Mouse (Mus musculus): ENCODE measurements around the gene Chpf. TPM values are rescaled to one million over a fixed set of nuclear protein-coding genes. Genes with fewer than 3 reads are reported as not detected.

The Chpf gene
- polyA plus RNA-seq, 1 experiment: 31.6 TPM

DNA sequence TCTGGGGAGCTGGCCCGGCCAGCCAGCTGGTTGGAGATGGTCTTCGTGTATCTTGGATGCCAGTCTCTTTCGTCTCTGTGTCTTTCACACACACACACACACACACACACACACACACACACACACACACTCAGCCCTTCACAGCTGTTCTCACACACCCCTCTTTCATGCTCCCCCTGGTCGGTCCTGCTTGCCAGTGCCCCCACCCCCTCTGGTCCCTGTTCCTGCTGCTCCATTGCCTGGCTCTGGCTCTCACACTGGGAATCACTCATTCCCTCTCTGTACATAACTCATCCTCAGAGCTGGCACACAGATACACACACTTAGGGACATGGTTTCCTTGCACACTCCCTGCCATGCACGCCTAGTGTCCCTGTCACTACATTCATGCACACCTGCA is 27.2 kb downstream of the Chpf start:
- WGBS: 77% methylated on average over 5 of the region's 5 CpGs
- no peak for TF ChIP-seq POLR2A (IDR thresholded peaks at IDR 0.05; ENCODE audit: low read depth, low read length)
- TF ChIP-seq CTCF (conservative IDR thresholded peaks at IDR 0.05; ENCODE audit: insufficient read depth, insufficient read length, low read depth, low read length): no peak
- Histone ChIP-seq H3K36me3 (ENCODE audit: control insufficient read depth, insufficient read depth, low read length) (no peaks in the 10 kb centered on the region), H3K27ac (ENCODE audit: insufficient read depth, low read depth, low read length) (no peak overlapping the region), H3K4me3 (ENCODE audit: insufficient read depth, low read depth, low read length) (no peak overlapping the region), H3K27me3 (replicated peaks; ENCODE audit: control insufficient read depth, insufficient read depth, low read length) (no peaks in the 10 kb centered on the region; the same call in none of the 2 replicates), H3K4me1 (ENCODE audit: control insufficient read depth, insufficient read depth, low read length) (no peaks in the 10 kb centered on the region)
- DNase-seq: no peak

DNA sequence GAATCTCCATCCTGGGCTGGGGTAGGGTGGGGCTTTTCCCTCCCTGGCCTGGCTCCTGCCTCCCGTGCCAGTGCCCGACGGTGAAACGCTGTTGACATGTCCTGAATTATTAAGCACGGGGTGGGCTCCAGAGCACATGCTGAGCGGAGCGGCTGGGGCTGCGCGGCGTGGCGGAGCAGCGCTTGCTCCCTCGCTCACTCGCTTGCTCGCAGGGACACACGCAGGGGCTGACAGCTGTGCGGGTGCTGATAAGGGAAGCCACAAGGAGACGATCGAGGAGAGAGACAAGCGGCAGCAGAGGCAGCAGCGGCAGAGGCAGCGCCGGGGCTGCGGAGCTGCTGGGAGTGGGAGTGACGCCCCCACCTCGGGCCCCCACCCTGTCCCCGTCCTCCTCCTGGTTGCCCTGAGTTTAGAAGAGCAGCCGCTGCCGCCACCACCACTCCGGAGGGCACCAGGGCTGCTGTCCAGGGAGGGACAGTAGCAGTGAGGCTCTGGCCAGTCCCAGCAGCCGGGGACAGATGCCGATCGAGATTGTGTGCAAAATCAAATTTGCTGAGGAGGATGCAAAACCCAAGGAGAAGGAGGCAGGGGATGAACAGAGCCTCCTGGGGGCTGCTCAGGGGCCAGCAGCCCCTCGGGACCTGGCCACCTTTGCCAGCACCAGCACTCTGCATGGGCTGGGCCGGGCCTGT is 28.6 kb downstream of the Chpf start, which contains the start of gene Asic4:
Asic4 (plus strand) TSS at position 123 of the 692 bp plus-strand sequence.
- Histone ChIP-seq H3K36me3 (ENCODE audit: control insufficient read depth, insufficient read depth, low read length) (no peaks in the 10 kb centered on the region), H3K27ac (ENCODE audit: insufficient read depth, low read depth, low read length) (no peak within 1 kb of the TSS), H3K4me1 (ENCODE audit: control insufficient read depth, insufficient read depth, low read length) (no peaks in the 10 kb centered on the region), H3K4me3 (ENCODE audit: insufficient read depth, low read depth, low read length) (no peak within 1 kb of the TSS), H3K27me3 (replicated peaks; ENCODE audit: control insufficient read depth, insufficient read depth, low read length) (peaks cover 2% of the 10 kb centered on the region; the same call in 1 of the 2 replicates)
- DNase-seq: no peak
- no peak for TF ChIP-seq POLR2A (IDR thresholded peaks at IDR 0.05; ENCODE audit: low read depth, low read length)
- WGBS: 10% methylated on average over 35 of the region's 35 CpGs

DNA sequence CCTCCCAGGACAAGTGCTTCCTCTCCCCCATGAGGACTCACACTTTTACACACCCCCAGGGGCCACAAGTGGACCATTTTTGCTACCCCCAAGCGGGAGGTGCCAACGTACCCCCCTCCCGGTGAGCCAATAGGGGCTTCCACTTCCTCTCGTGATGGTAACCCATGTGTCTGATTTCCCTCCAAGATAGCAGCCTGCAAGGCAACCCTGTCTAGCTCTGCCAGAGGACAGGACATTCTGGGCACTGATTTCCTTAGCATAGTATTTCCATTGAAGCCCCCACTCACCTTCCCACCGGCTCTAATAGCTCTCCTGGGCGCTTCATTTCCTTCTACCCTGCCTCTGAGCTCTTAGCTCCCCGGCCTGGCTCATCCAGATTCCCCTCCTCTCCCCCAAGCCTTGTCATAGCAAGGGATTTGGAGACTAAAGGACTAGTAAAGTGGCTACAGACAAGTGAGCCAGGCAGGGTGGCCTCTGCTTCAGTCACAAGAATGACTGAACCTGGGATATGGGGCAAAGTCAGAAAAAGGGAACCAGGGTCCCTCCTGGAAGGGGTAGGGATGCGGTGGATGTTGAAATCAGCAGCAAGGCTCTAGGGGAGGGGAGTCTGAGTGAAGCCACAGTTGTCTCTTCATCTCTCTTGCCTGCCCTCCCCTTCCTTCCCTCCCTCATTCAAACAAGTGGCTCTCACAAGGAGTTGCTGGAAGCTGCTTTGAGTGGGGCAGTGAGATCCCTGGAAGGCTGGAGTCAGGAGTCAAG is 29.6 kb downstream of the Chpf start:
- TF ChIP-seq CTCF (conservative IDR thresholded peaks at IDR 0.05; ENCODE audit: insufficient read depth, insufficient read length, low read depth, low read length) (no peak), POLR2A (IDR thresholded peaks at IDR 0.05; ENCODE audit: low read depth, low read length) (no peak)
- DNase-seq: no peak
- Histone ChIP-seq H3K27me3 (replicated peaks; ENCODE audit: control insufficient read depth, insufficient read depth, low read length) (peaks cover 2% of the 10 kb centered on the region; the same call in 1 of the 2 replicates), H3K36me3 (ENCODE audit: control insufficient read depth, insufficient read depth, low read length) (no peaks in the 10 kb centered on the region), H3K27ac (ENCODE audit: insufficient read depth, low read depth, low read length) (no peak overlapping the region), H3K4me1 (ENCODE audit: control insufficient read depth, insufficient read depth, low read length) (no peaks in the 10 kb centered on the region), H3K4me3 (ENCODE audit: insufficient read depth, low read depth, low read length) (no peak overlapping the region)
- 29% methylated on average over 8 of the region's 8 CpGs for WGBS

DNA sequence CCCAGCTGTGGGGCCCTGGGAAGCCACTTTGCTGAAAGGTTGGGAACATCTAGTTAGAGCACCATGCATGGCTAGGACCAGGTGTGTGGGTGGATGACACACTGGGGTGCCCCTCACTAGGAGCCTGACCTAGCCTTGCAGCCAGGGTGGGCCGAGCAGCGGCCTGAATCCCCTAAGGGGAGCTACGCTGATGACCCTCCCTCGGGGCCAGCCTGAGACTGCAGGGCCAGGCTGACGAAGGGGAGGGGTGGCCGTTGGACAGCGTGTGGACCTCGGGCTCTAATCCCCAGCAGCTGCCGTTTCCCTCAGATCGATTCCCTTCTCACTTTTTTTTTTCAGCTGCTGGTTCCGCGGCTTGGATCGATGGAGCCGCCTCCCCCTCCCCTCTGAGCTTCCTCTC is 30.2 kb downstream of the Chpf start:
- no peak for DNase-seq
- 13% methylated on average over 14 of the region's 14 CpGs for WGBS
- no peak overlapping the region for H3K4me3 ChIP-seq (ENCODE audit: insufficient read depth, low read depth, low read length)
- H3K36me3 ChIP-seq (ENCODE audit: control insufficient read depth, insufficient read depth, low read length): no peaks in the 10 kb centered on the region
- H3K27me3 ChIP-seq (replicated peaks; ENCODE audit: control insufficient read depth, insufficient read depth, low read length): peaks cover 2% of the 10 kb centered on the region; the same call in 1 of the 2 replicates
- H3K27ac ChIP-seq (ENCODE audit: insufficient read depth, low read depth, low read length): no peak overlapping the region
- TF ChIP-seq CTCF (conservative IDR thresholded peaks at IDR 0.05; ENCODE audit: insufficient read depth, insufficient read length, low read depth, low read length): no peak
- no peak for TF ChIP-seq POLR2A (IDR thresholded peaks at IDR 0.05; ENCODE audit: low read depth, low read length)
- H3K4me1 ChIP-seq (ENCODE audit: control insufficient read depth, insufficient read depth, low read length): no peaks in the 10 kb centered on the region

DNA sequence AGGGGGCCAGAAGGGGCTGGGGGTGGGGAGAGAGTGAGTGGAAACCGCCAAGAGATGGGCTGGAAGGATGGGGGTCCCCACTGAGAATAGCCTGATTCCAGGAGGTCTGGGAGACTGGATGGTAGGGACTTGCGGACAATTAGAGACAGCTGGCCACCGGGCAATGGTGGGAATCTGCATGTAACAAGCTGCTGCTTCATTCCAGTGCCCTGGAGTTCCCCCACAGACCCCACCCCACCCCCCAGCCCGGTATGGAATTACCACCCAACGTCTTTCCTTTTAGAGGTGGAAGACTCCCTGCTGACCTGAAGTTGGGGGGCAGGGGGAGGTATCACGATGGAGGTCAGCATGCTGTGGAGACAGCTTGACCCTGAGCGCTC is 31.1 kb downstream of the Chpf start:
- no peak for DNase-seq
- no peak overlapping the region for H3K27ac ChIP-seq (ENCODE audit: insufficient read depth, low read depth, low read length)
- H3K27me3 ChIP-seq (replicated peaks; ENCODE audit: control insufficient read depth, insufficient read depth, low read length): peaks cover 2% of the 10 kb centered on the region; the same call in 1 of the 2 replicates
- no peak for TF ChIP-seq POLR2A (IDR thresholded peaks at IDR 0.05; ENCODE audit: low read depth, low read length)
- TF ChIP-seq CTCF (conservative IDR thresholded peaks at IDR 0.05; ENCODE audit: insufficient read depth, insufficient read length, low read depth, low read length): no peak
- H3K36me3 ChIP-seq (ENCODE audit: control insufficient read depth, insufficient read depth, low read length): no peaks in the 10 kb centered on the region
- no peaks in the 10 kb centered on the region for H3K4me1 ChIP-seq (ENCODE audit: control insufficient read depth, insufficient read depth, low read length)
- WGBS: 9% methylated on average over 7 of the region's 7 CpGs
- no peak overlapping the region for H3K4me3 ChIP-seq (ENCODE audit: insufficient read depth, low read depth, low read length)

DNA sequence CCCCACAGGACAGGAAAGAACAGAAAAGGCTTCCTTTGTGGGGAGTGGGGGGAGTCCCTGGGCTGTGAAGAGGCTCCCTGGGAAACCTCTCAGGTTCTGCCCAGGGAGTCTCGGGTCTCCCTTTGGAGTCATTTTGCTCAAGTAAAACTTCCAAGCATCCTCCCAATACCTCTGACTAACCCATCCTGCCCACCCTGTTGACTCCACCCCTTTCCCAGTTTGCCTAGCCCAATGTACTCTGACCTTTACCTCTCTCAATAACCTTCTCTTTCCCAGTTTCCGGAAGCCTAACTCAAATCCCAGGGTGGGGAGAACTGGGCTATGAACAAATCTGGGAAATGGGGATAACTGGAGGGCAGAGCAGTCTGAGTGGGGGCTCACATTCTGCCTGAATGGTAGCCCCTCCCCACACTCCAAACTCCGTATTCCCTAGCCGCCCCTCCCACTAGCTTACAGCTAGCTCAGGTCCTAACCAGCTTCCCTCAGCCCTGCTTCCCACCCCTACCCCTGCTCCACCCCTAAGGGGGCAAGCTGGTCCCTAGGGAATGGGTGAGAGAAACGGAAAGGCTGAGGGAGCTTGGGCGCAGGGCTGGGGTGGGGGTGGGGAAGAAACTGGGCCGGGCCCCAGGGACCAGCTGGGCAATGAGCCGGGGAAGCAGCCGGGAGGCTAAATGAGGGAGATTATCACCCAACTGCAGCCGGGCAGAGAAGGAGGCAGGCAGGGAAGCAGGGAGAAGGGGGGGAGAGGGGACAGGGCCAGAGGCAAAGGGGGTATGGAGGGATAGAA is 31.6 kb downstream of the Chpf start:
- Histone ChIP-seq H3K4me3 (ENCODE audit: insufficient read depth, low read depth, low read length) (no peak overlapping the region), H3K4me1 (ENCODE audit: control insufficient read depth, insufficient read depth, low read length) (no peaks in the 10 kb centered on the region), H3K27me3 (replicated peaks; ENCODE audit: control insufficient read depth, insufficient read depth, low read length) (peaks cover 2% of the 10 kb centered on the region; the same call in 1 of the 2 replicates), H3K27ac (ENCODE audit: insufficient read depth, low read depth, low read length) (no peak overlapping the region), H3K36me3 (ENCODE audit: control insufficient read depth, insufficient read depth, low read length) (no peaks in the 10 kb centered on the region)
- WGBS: 7% methylated on average over 10 of the region's 10 CpGs
- TF ChIP-seq POLR2A (IDR thresholded peaks at IDR 0.05; ENCODE audit: low read depth, low read length) (no peak), CTCF (conservative IDR thresholded peaks at IDR 0.05; ENCODE audit: insufficient read depth, insufficient read length, low read depth, low read length) (no peak)
- no peak for DNase-seq

Measured in kidney, adult 2 months (tissue).